Mouse (Mus musculus) heart, postnatal 0 days (tissue): ENCODE results near the gene Tnfsf8. TPM values are rescaled to one million over a fixed set of nuclear protein-coding genes. Genes with fewer than 3 reads are reported as not detected.

ENCODE experiments used
- ATAC-seq: fragments of 200-750 bp; cut with Nextera tagmentation; 2 replicates; pipeline ENCODE4 v1.8.0; 2017; ENCODE audit warnings: low read depth, moderate number of reproducible peaks, moderate library complexity; ENCODE audit not compliant: insufficient read depth
- DNase-seq: peaks from one replicate; pipeline ENCODE4 v3.0.0-alpha.2; 2016; ENCODE audit warnings: low spot score
- H3K27ac ChIP-seq: fragments of 300-500 bp; sonication (generic); 2 replicates; pipeline ENCODE4 v1.5.1; 2014; ENCODE audit warnings: low read depth, mild to moderate bottlenecking
- H3K27me3 ChIP-seq: fragments of 300-500 bp; sonication (generic); 2 replicates; pipeline ENCODE4 v1.6.1; 2014; ENCODE audit warnings: low read length, mixed read lengths; ENCODE audit not compliant: control insufficient read depth, insufficient read depth
- H3K36me3 ChIP-seq: fragments of 300-500 bp; sonication (generic); replicated peaks from 2 replicates; pipeline ENCODE4 v1.6.1; 2014; ENCODE audit warnings: low read length, mixed read lengths; ENCODE audit not compliant: control insufficient read depth, insufficient read depth
- H3K4me1 ChIP-seq: fragments of 300-500 bp; sonication (generic); 2 replicates; pipeline ENCODE4 v1.6.1; 2014; ENCODE audit warnings: antibody characterized with exemption; ENCODE audit not compliant: control insufficient read depth, insufficient read depth
- H3K4me2 ChIP-seq: fragments of 300-500 bp; sonication (generic); 2 replicates; pipeline ENCODE4 v1.6.1; 2014; ENCODE audit warnings: low read depth, mild to moderate bottlenecking, low read length, moderate library complexity
- H3K4me3 ChIP-seq: fragments of 300-500 bp; sonication (generic); 2 replicates; pipeline ENCODE4 v1.5.1; 2014; ENCODE audit warnings: low read depth, low read length
- H3K9ac ChIP-seq: fragments of 300-500 bp; sonication (generic); replicated peaks from 2 replicates; pipeline ENCODE4 v1.6.1; 2014; ENCODE audit warnings: low read depth, low read length, mixed read lengths
- H3K9me3 ChIP-seq: fragments of 300-500 bp; sonication (generic); replicated peaks from 2 replicates; pipeline ENCODE4 v1.6.1; 2016; ENCODE audit warnings: low read length; ENCODE audit not compliant: control insufficient read depth
- CTCF ChIP-seq: IDR thresholded peaks from 2 replicates; pipeline ENCODE4 v1.5.1; 2016; ENCODE audit warnings: antibody characterized with exemption, control low read depth, low read depth
- EP300 ChIP-seq: IDR thresholded peaks from 2 replicates; pipeline ENCODE4 v1.6.1; 2016; ENCODE audit warnings: antibody characterized with exemption, low read depth
- WGBS: fragments of 180-500 bp; shearing (Covaris S2); extraction: QIAGEN DNeasy Blood & Tissue Kit; methylation state at CpG from one replicate; pipeline ENCODE4 v1.1.7; 2014; 5-methylcytosine and 5-hydroxymethylcytosine counted together
- polyA plus RNA-seq: library from polyadenylated mRNA; unstranded; fragments of >200 nt; fragmentation: Nextera tagmentation; extraction: Ambion mirVana; gene quantifications from 2 replicates; pipeline ENCODE4 v1.2.1, GENCODE M21; 2015
- total RNA-seq: library from RNA; depleted of rRNA; stranded (reverse); fragments of >200 nt; gene quantifications from 2 replicates; pipeline ENCODE4 v1.2.3, GENCODE M21; 2014; ENCODE audit warnings: low replicate concordance

The Tnfsf8 gene
- total and polyA plus RNA-seq, 2 experiments from 2014 or later: not detected

GRCm38 (mm10) chr4:63897152-63897551, 36.0 kb upstream of the Tnfsf8 start:
- no peaks in the 10 kb centered on the region for H3K9me3 ChIP-seq
- no peak overlapping the region for H3K9ac ChIP-seq
- H3K4me3 ChIP-seq: no peak overlapping the region
- TF ChIP-seq EP300: no peak
- no peak for TF ChIP-seq CTCF
- H3K4me2 ChIP-seq: no peak overlapping the region
- no peak for ATAC-seq
- H3K4me1 ChIP-seq: no peaks in the 10 kb centered on the region
- no peaks in the 10 kb centered on the region for H3K36me3 ChIP-seq
- no peak overlapping the region for H3K27ac ChIP-seq
- no peak for DNase-seq
- H3K27me3 ChIP-seq: 0 out of 2 replicates have a peak, but pooled peaks cover 3% of the 10 kb centered on the region

GRCm38 (mm10) chr4:63886156-63886555, 25.0 kb upstream of the Tnfsf8 start:
- no peak for DNase-seq
- 12% methylated on average over 2 of the region's 2 CpGs for WGBS

GRCm38 (mm10) chr4:63876720-63877119, 15.6 kb upstream of the Tnfsf8 start:
- WGBS: 71% methylated on average over 2 of the region's 2 CpGs
- Histone ChIP-seq H3K4me2 (no peak overlapping the region), H3K9ac (no peak overlapping the region), H3K36me3 (no peaks in the 10 kb centered on the region), H3K9me3 (no peaks in the 10 kb centered on the region), H3K27ac (no peak overlapping the region), H3K4me1 (no peaks in the 10 kb centered on the region), H3K27me3 (no peaks in the 10 kb centered on the region), H3K4me3 (no peak overlapping the region)
- no peak for TF ChIP-seq CTCF
- no peak for TF ChIP-seq EP300
- ATAC-seq (no peak), DNase-seq (no peak)

More at GRCm38 (mm10) chr4:63886156-63886555, 25.0 kb upstream of the Tnfsf8 start:
- no peak for TF ChIP-seq CTCF
- TF ChIP-seq EP300: no peak
- Histone ChIP-seq H3K27me3 (0 out of 2 replicates have a peak, but pooled peaks cover 6% of the 10 kb centered on the region), H3K9ac (no peak overlapping the region), H3K9me3 (no peaks in the 10 kb centered on the region), H3K36me3 (no peaks in the 10 kb centered on the region), H3K27ac (no peak overlapping the region), H3K4me3 (no peak overlapping the region), H3K4me2 (no peak overlapping the region), H3K4me1 (no peaks in the 10 kb centered on the region)
- no peak for ATAC-seq

GRCm38 (mm10) chr4:63875480-63875879, 14.3 kb upstream of the Tnfsf8 start:
- Histone ChIP-seq H3K9me3 (no peaks in the 10 kb centered on the region), H3K9ac (no peak overlapping the region), H3K27ac (no peak overlapping the region), H3K4me2 (no peak overlapping the region), H3K36me3 (no peaks in the 10 kb centered on the region), H3K4me3 (no peak overlapping the region), H3K27me3 (no peaks in the 10 kb centered on the region), H3K4me1 (no peaks in the 10 kb centered on the region)
- WGBS: 79% methylated on average over 3 of the region's 3 CpGs
- ATAC-seq: no peak
- TF ChIP-seq CTCF (no peak), EP300 (no peak)
- DNase-seq: no peak

- 90% methylated on average over 1 of the region's 1 CpGs for WGBS
- H3K4me3 ChIP-seq: no peak overlapping the region
These were observed 9.5 kb upstream of the Tnfsf8 start for GRCm38 (mm10) chr4:63870678-63871077.

GRCm38 (mm10) chr4:63868770-63869169, 7.6 kb upstream of the Tnfsf8 start:
- Histone ChIP-seq H3K9me3 (no peaks in the 10 kb centered on the region), H3K4me1 (no peaks in the 10 kb centered on the region), H3K4me2 (no peak overlapping the region), H3K27me3 (no peaks in the 10 kb centered on the region), H3K9ac (no peak overlapping the region), H3K4me3 (no peak overlapping the region), H3K27ac (no peak overlapping the region), H3K36me3 (no peaks in the 10 kb centered on the region)
- DNase-seq (no peak), ATAC-seq (no peak)
- no peak for TF ChIP-seq EP300
- WGBS: 42% methylated on average over 2 of the region's 2 CpGs

More at GRCm38 (mm10) chr4:63870678-63871077, 9.5 kb upstream of the Tnfsf8 start:
- H3K36me3 ChIP-seq: no peaks in the 10 kb centered on the region
- no peak overlapping the region for H3K9ac ChIP-seq
- H3K27ac ChIP-seq: no peak overlapping the region
- no peaks in the 10 kb centered on the region for H3K4me1 ChIP-seq
- DNase-seq (no peak), ATAC-seq (no peak)
- TF ChIP-seq CTCF (no peak), EP300 (no peak)
- H3K4me2 ChIP-seq: no peak overlapping the region
- H3K9me3 ChIP-seq: no peaks in the 10 kb centered on the region
- no peaks in the 10 kb centered on the region for H3K27me3 ChIP-seq
